Mouse (Mus musculus) neural tube, embryonic 13.5 days (tissue): ENCODE measurements around the gene Dennd4a. TPM values are rescaled to one million over a fixed set of nuclear protein-coding genes. Genes with fewer than 3 reads are reported as not detected.

Experiments used
- ATAC-seq: fragments of 200-750 bp; cut with Nextera tagmentation; 2 replicates; pipeline ENCODE4 v1.8.0; 2017; ENCODE audit warnings: low read depth, mild to moderate bottlenecking, moderate TSS enrichment, moderate library complexity
- H3K27ac ChIP-seq: fragments of 300-500 bp; sonication (generic); replicated peaks from 2 replicates; pipeline ENCODE4 v1.5.1; 2015; ENCODE audit warnings: moderate library complexity, mild to moderate bottlenecking, inconsistent platforms
- H3K27me3 ChIP-seq: fragments of 300-500 bp; sonication (generic); 2 replicates; pipeline ENCODE4 v1.6.1; 2015; ENCODE audit warnings: mild to moderate bottlenecking, inconsistent platforms
- H3K36me3 ChIP-seq: fragments of 300-500 bp; sonication (generic); 2 replicates; pipeline ENCODE4 v1.6.1; 2015; ENCODE audit warnings: mild to moderate bottlenecking, inconsistent platforms
- H3K4me1 ChIP-seq: fragments of 300-500 bp; sonication (generic); replicated peaks from 2 replicates; pipeline ENCODE4 v1.6.1; 2015; ENCODE audit warnings: inconsistent platforms
- H3K4me2 ChIP-seq: fragments of 300-500 bp; sonication (generic); 2 replicates; pipeline ENCODE4 v1.6.1; 2015; ENCODE audit warnings: inconsistent platforms, mild to moderate bottlenecking, moderate library complexity
- H3K4me3 ChIP-seq: fragments of 300-500 bp; sonication (generic); 2 replicates; pipeline ENCODE4 v1.5.1; 2015; ENCODE audit warnings: mild to moderate bottlenecking, inconsistent platforms
- H3K9ac ChIP-seq: fragments of 300-500 bp; sonication (generic); 2 replicates; pipeline ENCODE4 v1.6.1; 2015; ENCODE audit warnings: moderate library complexity, mild to moderate bottlenecking, inconsistent platforms
- H3K9me3 ChIP-seq: fragments of 300-500 bp; sonication (generic); 2 replicates; pipeline ENCODE4 v1.6.1; 2016; ENCODE audit warnings: inconsistent platforms
- WGBS: fragments of 180-500 bp; shearing (Covaris S2); methylation state at CpG from one replicate; pipeline ENCODE4 v1.1.7; 2015; 5-methylcytosine and 5-hydroxymethylcytosine counted together
- polyA plus RNA-seq: library from polyadenylated mRNA; unstranded; fragments of >200 nt; fragmentation: Nextera tagmentation; extraction: Ambion mirVana; gene quantifications from 2 replicates; pipeline ENCODE4 v1.2.1, GENCODE M21; 2015

The Dennd4a gene
- polyA plus RNA-seq: 9.1 and 9.7 TPM in 2 replicates

- H3K36me3 ChIP-seq: no peaks in the 10 kb centered on the region
- H3K9ac ChIP-seq: peak within 1 kb of the TSS; percentile 86
- H3K27me3 ChIP-seq: no peaks in the 10 kb centered on the region
- WGBS: under 1% methylated on average over 49 of the region's 51 CpGs
- peak within 1 kb of the TSS; percentile 98 for H3K27ac ChIP-seq
- peak within 1 kb of the TSS; percentile 82 for H3K4me3 ChIP-seq
- peak; percentile 98 for ATAC-seq
- peak within 1 kb of the TSS; percentile 68 for H3K4me2 ChIP-seq
- H3K9me3 ChIP-seq: no peaks in the 10 kb centered on the region
- H3K4me1 ChIP-seq: peaks cover 20% of the 10 kb centered on the region
Measured at GRCm38 (mm10) chr9:64810822-64811537, at the start of gene Dennd4a. TSS of gene Dennd4a (plus strand) at chr9:64811340.

- 93% methylated on average over 2 of the region's 2 CpGs for WGBS
- Histone ChIP-seq H3K4me1 (no peaks in the 10 kb centered on the region), H3K27ac (no peak overlapping the region), H3K27me3 (no peaks in the 10 kb centered on the region), H3K9me3 (no peaks in the 10 kb centered on the region), H3K36me3 (no peaks in the 10 kb centered on the region), H3K4me2 (no peak overlapping the region), H3K9ac (no peak overlapping the region), H3K4me3 (no peak overlapping the region)
- no peak for ATAC-seq
Measured at GRCm38 (mm10) chr9:64764824-64765223, 46.3 kb upstream of the Dennd4a start.

GRCm38 (mm10) chr9:64766136-64766535 is 45.0 kb upstream of the Dennd4a start:
- Histone ChIP-seq H3K9ac (no peak overlapping the region), H3K36me3 (no peaks in the 10 kb centered on the region), H3K27ac (no peak overlapping the region), H3K9me3 (no peaks in the 10 kb centered on the region), H3K4me3 (no peak overlapping the region), H3K4me1 (peaks cover 4% of the 10 kb centered on the region; the same call in 1 of the 2 replicates), H3K4me2 (no peak overlapping the region), H3K27me3 (no peaks in the 10 kb centered on the region)
- no peak for ATAC-seq
- WGBS: 88% methylated on average over 3 of the region's 3 CpGs

GRCm38 (mm10) chr9:64767796-64768195 is 43.3 kb upstream of the Dennd4a start:
- no peak for ATAC-seq
- Histone ChIP-seq H3K27ac (no peak overlapping the region), H3K9me3 (no peaks in the 10 kb centered on the region), H3K4me2 (no peak overlapping the region), H3K4me1 (peaks cover 6% of the 10 kb centered on the region; the same call in 1 of the 2 replicates), H3K4me3 (no peak overlapping the region), H3K9ac (no peak overlapping the region), H3K27me3 (no peaks in the 10 kb centered on the region), H3K36me3 (no peaks in the 10 kb centered on the region)
- 58% methylated on average over 1 of the region's 1 CpGs for WGBS

- H3K36me3 ChIP-seq: no peaks in the 10 kb centered on the region
- ATAC-seq: no peak
- H3K27ac ChIP-seq: peak overlapping the region; percentile 34
- H3K9ac ChIP-seq: no peak overlapping the region
- H3K4me2 ChIP-seq: no peak overlapping the region
- H3K9me3 ChIP-seq: no peaks in the 10 kb centered on the region
- H3K4me1 ChIP-seq: peaks cover 11% of the 10 kb centered on the region
- H3K4me3 ChIP-seq: no peak overlapping the region
- H3K27me3 ChIP-seq: no peaks in the 10 kb centered on the region
- 45% methylated on average over 9 of the region's 9 CpGs for WGBS
Measured at GRCm38 (mm10) chr9:64769066-64769695, 42.0 kb upstream of the Dennd4a start.

DNA sequence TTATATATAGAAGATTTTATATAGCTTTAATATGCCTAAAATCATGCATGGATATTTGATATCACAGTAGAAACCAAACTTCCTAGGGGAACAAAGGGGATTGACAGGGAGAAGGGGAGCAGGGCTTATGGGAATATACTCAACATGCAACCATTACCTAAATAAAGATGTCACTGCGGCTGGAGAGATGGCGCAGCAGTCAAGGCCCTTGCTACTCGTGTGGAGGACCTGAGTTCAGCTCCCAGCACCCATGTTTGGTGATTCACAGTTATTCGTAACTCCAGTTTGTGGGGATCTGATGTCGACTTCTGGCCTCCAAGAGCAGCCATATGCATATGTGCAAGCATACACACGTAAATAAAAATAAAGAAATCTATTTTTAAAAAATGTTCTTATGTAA is 41.2 kb upstream of the Dennd4a start:
- Histone ChIP-seq H3K4me3 (no peak overlapping the region), H3K27me3 (no peaks in the 10 kb centered on the region), H3K4me1 (peaks cover 19% of the 10 kb centered on the region), H3K9ac (no peak overlapping the region), H3K36me3 (no peaks in the 10 kb centered on the region), H3K27ac (no peak overlapping the region), H3K4me2 (no peak overlapping the region), H3K9me3 (no peaks in the 10 kb centered on the region)
- ATAC-seq: no peak
- 88% methylated on average over 6 of the region's 6 CpGs for WGBS

- Histone ChIP-seq H3K9ac (no peak overlapping the region), H3K36me3 (no peaks in the 10 kb centered on the region), H3K27ac (no peak overlapping the region), H3K9me3 (no peaks in the 10 kb centered on the region), H3K4me3 (no peak overlapping the region), H3K27me3 (no peaks in the 10 kb centered on the region), H3K4me1 (peaks cover 23% of the 10 kb centered on the region), H3K4me2 (no peak overlapping the region)
- ATAC-seq: no peak
- 84% methylated on average over 5 of the region's 5 CpGs for WGBS
Measured at GRCm38 (mm10) chr9:64770411-64770849, 40.7 kb upstream of the Dennd4a start.

DNA sequence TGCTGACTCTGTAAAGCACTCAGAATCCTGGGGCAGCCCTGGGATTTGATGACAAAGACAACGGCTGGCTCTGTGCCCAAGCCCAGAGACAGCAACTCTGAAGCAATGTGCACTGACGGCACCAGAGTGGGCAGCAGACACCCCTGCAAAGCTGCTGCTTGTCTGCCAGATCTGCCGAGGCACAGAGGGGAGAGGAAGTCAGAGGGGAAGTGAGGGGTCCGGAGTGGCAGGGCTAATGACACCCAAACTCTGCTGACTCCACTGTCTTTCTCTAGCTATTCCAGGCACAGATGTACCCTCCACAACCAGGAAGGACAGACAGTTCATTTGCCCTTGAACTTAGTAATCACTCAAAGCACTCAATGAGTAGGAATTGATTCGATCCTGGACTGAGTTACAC is 39.9 kb upstream of the Dennd4a start:
- Histone ChIP-seq H3K4me2 (no peak overlapping the region), H3K27me3 (no peaks in the 10 kb centered on the region), H3K9ac (0 out of 2 replicates have a peak overlapping the region, but pooled peaks have one; percentile 9), H3K36me3 (no peaks in the 10 kb centered on the region), H3K27ac (peak overlapping the region; percentile 67), H3K4me1 (peaks cover 23% of the 10 kb centered on the region), H3K4me3 (no peak overlapping the region), H3K9me3 (no peaks in the 10 kb centered on the region)
- WGBS: 48% methylated on average over 5 of the region's 5 CpGs
- ATAC-seq: peak; percentile 40; the same call in 1 of the 2 replicates

DNA sequence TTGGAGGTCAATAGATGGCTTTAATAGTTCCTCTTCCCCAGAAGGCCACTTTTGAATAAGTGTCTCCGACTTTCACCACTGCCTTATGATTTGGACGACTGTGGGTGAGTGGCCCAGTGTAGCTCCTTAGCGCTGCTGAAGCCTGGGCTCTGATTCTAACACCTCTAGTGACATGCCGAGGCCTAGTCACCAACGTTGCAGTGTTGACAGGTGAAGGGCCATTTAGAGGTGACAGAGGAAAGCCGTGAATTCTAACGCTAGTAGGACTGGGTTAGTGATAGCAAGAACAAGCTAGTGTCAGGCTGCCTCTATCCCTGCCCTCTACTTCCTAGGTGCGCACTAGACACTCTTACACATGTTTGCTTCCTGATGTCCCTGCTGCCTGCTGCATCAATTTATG is 37.9 kb upstream of the Dennd4a start:
- peaks cover 23% of the 10 kb centered on the region for H3K4me1 ChIP-seq
- no peaks in the 10 kb centered on the region for H3K9me3 ChIP-seq
- no peak overlapping the region for H3K4me3 ChIP-seq
- ATAC-seq: no peak
- H3K9ac ChIP-seq: no peak overlapping the region
- no peaks in the 10 kb centered on the region for H3K36me3 ChIP-seq
- peak overlapping the region; percentile 81; the same call in 1 of the 2 replicates for H3K27ac ChIP-seq
- WGBS: 86% methylated on average over 8 of the region's 8 CpGs
- H3K27me3 ChIP-seq: no peaks in the 10 kb centered on the region
- H3K4me2 ChIP-seq: no peak overlapping the region

DNA sequence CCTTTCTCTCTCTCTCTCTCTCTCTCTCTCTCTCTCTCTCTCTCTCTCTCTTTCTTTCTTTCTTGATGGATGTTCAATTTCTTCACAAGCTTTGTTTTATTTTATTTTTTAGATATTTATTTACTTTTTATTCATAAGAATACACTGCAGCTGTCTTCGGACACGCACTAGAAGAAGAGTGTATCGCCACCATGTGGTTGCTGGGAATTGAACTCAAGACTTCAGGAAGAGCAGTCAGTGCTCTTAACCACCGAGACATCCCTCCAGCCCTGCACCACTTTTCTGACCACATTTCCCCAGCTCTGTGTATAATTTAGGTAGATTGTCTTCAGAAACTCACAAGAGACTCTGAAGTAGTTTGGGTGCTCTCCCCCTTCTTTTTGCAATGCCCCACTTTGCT is 37.2 kb upstream of the Dennd4a start:
- Histone ChIP-seq H3K9me3 (no peaks in the 10 kb centered on the region), H3K9ac (no peak overlapping the region), H3K4me1 (peaks cover 23% of the 10 kb centered on the region), H3K36me3 (no peaks in the 10 kb centered on the region), H3K4me3 (no peak overlapping the region), H3K27me3 (no peaks in the 10 kb centered on the region), H3K27ac (peak overlapping the region; percentile 81), H3K4me2 (no peak overlapping the region)
- no peak for ATAC-seq
- 56% methylated on average over 4 of the region's 4 CpGs for WGBS

DNA sequence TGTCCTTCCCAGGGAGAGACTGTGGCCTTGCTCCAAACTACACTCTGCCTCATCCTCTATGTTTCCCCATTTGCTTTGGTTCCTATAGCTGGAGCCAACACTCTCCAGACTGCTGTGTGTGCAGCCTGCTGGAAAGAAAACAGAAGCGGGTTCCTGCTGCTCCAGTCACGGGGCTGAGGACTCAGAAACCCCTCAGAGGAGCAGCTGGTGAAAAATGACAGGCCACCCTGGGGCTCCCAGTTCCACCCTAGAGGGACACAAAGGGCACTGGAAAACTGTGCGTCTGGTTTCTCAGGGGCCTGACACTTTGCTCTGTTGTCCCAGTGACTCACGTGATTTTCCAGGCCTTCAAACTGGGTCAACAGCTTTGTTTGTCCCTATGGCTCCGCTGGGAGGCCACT is 36.7 kb upstream of the Dennd4a start:
- no peaks in the 10 kb centered on the region for H3K27me3 ChIP-seq
- H3K36me3 ChIP-seq: no peaks in the 10 kb centered on the region
- H3K9ac ChIP-seq: no peak overlapping the region
- H3K9me3 ChIP-seq: no peaks in the 10 kb centered on the region
- WGBS: 14% methylated on average over 5 of the region's 5 CpGs
- H3K4me3 ChIP-seq: no peak overlapping the region
- peak; percentile 85 for ATAC-seq
- peak overlapping the region; percentile 81 for H3K27ac ChIP-seq
- H3K4me1 ChIP-seq: peaks cover 23% of the 10 kb centered on the region
- H3K4me2 ChIP-seq: no peak overlapping the region

DNA sequence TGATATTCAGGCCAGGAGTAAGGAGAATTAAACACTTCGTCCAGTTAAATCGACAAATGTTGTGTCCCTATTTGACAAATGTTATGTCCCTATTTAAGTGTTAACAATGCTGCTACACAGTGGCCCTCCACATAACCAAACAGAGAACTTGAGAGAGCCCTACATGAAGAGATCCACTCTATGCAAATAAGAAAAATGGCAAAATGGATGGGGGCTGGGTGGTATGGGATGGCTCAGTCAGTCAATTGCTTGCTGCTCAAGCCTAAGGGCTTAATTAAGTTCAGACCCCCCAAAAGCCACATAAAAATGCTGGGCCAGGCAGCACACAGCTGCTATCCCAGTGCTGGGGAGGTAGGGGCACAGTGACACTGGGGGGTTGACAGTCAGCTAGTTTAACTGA is 36.3 kb upstream of the Dennd4a start:
- Histone ChIP-seq H3K4me1 (peaks cover 23% of the 10 kb centered on the region), H3K9ac (no peak overlapping the region), H3K4me3 (no peak overlapping the region), H3K36me3 (no peaks in the 10 kb centered on the region), H3K4me2 (no peak overlapping the region), H3K27ac (peak overlapping the region; percentile 81), H3K9me3 (no peaks in the 10 kb centered on the region), H3K27me3 (no peaks in the 10 kb centered on the region)
- ATAC-seq: peak; percentile 73
- WGBS: 53% methylated on average over 2 of the region's 2 CpGs
